Mouse (Mus musculus): ENCODE measurements at regions not wholly inside any gene's neighbourhood (a gene's known extent, or its start where the extent isn't known, plus 50 kb on each side); places are given as distances from the start of the nearest gene placed in this dataset.

DNA sequence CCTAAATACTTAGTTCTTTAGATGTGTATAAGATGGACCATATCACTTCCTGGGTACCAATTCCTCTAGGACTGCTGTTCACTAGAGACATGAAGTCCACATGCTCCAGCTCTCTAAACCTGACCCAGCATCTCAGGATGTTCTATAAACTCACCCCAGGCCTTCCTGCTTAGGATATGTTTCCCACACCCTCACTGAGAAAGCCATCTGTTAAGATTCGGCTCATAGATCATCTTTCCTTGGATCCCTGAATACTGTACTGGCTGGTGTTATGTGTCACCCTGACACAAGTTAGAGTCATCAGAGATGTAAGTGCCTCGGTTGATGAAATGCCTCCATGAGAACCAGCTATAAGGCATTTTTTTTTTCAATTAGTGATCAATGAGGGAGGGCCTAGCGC lies 199.9 kb downstream of the Gm5426 start:
- H3K36me3 ChIP-seq: no peaks in the 10 kb centered on the region
- H3K27me3 ChIP-seq: no peaks in the 10 kb centered on the region
- 90% methylated on average over 3 of the region's 3 CpGs for WGBS
- H3K4me2 ChIP-seq: no peak overlapping the region
- H3K9me3 ChIP-seq: no peaks in the 10 kb centered on the region
- no peak overlapping the region for H3K4me3 ChIP-seq
- H3K9ac ChIP-seq: no peak overlapping the region
- H3K4me1 ChIP-seq (replicated peaks): no peaks in the 10 kb centered on the region
- no peak for ATAC-seq (ENCODE audit: low FRiP score, low read depth)
- no peak overlapping the region for H3K27ac ChIP-seq (replicated peaks)

DNA sequence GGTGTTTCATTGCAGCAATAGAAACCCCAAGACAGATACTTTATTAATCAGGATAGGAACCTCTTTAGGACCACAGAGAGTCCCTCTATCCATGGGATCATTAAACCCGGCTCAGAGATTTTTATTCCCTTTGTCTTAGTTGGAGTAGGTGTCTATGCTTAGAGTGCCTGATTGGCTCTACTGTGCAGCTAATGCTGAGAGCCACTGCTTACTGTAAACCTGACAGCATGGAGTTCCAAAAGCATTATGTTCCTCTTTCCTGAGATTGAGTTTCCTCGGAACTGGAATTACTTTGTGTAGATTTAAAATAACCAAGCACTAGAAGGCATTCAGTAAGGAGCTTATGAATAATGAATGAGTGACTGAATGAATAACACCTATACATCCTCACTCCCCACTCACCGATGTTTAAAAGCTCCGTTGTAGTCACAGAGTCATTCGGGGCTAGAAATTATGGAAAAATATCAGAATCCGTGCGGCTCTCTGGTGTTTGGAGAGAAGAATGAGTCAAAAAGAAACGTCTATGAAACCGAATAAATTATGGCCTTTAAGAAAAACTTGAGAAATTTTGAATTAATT lies 200.8 kb downstream of the Gm5426 start:
- no peak overlapping the region for H3K4me2 ChIP-seq
- no peak overlapping the region for H3K27ac ChIP-seq (replicated peaks)
- ATAC-seq (ENCODE audit: low FRiP score, low read depth): no peak
- H3K4me3 ChIP-seq: no peak overlapping the region
- H3K36me3 ChIP-seq: no peaks in the 10 kb centered on the region
- no peaks in the 10 kb centered on the region for H3K27me3 ChIP-seq
- no peaks in the 10 kb centered on the region for H3K9me3 ChIP-seq
- 52% methylated on average over 9 of the region's 9 CpGs for WGBS
- no peaks in the 10 kb centered on the region for H3K4me1 ChIP-seq (replicated peaks)
- no peak overlapping the region for H3K9ac ChIP-seq

DNA sequence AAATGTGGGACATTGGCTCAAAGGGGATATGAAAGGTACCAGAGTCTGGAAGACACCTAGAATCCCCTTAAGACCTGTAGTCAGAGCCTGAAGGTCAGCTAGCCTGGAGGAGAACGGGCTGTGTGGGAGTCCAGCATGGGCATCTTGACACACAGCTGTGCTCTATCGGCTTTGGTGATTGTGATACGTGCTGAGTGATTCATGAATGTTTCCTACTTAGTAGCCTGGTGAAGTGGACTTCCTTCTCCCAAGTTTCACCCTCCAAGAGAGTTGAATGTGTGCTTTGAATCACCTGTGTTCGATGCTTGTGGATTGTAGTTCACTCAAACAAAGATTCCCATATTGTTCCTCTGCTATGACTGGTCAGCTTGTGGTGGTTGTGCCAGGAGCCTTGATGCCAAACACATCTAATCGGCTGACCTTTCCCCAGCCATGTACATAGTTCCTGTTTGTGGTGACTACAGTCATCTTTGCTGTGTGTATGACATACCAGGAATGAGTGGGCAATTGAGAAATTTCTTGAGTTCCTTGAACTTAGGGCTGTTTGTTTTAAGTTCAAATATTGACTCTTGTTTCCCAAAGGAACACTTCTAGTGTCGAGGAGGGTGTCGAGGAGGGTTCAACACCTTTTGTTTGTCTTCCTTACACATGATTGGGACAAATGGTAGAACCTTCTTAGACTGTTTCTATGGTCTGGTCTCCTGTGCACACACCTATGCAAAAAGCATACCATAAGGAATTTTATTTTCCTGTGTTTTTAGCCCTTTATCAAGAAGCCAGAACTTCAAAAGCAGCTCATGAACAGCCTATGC lies 201.6 kb downstream of the Gm5426 start:
- Histone ChIP-seq H3K4me2 (no peak overlapping the region), H3K9ac (no peak overlapping the region), H3K36me3 (no peaks in the 10 kb centered on the region), H3K4me3 (no peak overlapping the region), H3K27ac (replicated peaks) (no peak overlapping the region), H3K9me3 (no peaks in the 10 kb centered on the region), H3K4me1 (replicated peaks) (no peaks in the 10 kb centered on the region), H3K27me3 (no peaks in the 10 kb centered on the region)
- no peak for ATAC-seq (ENCODE audit: low FRiP score, low read depth)
- 89% methylated on average over 7 of the region's 7 CpGs for WGBS

DNA sequence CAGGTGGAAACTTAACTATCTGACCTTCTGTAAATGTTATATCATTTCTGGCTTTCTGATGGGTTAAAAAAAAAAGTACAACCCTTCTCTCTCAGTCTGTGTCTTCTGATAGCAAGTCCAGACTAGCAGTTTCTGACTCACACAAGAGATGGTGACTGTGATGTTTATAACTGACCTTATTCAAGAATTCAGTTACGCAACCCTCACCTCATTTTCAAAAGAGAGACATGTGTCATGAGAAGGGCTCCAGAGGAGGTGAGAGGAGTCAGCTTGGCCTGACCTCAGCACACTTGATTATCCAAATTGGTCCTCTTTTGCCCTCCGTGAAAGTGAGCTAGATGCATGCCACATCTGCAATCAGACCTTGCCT lies 202.2 kb downstream of the Gm5426 start:
- no peak for ATAC-seq (ENCODE audit: low FRiP score, low read depth)
- H3K4me3 ChIP-seq: no peak overlapping the region
- H3K27ac ChIP-seq (replicated peaks): no peak overlapping the region
- WGBS: 86% methylated on average over 2 of the region's 2 CpGs
- H3K4me2 ChIP-seq: no peak overlapping the region
- no peak overlapping the region for H3K9ac ChIP-seq
- H3K27me3 ChIP-seq: no peaks in the 10 kb centered on the region
- no peaks in the 10 kb centered on the region for H3K9me3 ChIP-seq
- no peaks in the 10 kb centered on the region for H3K4me1 ChIP-seq (replicated peaks)
- H3K36me3 ChIP-seq: no peaks in the 10 kb centered on the region

DNA sequence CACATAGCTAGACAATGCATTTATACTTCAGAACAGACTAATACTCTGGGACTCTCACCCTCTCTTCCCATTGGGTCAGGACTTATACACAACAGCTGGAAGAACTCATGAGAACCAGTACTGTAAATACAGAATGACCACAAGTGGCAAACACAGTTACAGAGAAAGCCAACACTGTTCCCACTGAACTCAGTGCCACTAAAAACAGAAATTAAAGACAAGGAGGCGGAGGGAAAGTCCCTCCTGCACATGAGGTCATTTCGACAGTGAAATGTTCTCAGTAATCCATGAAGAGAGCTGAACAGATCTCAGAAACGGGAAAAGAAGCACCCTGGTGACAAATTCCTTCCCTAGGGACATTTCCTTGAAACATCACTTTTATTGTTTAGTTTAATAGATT lies 206.1 kb downstream of the Gm5426 start:
- no peaks in the 10 kb centered on the region for H3K27me3 ChIP-seq
- H3K4me1 ChIP-seq (replicated peaks): no peaks in the 10 kb centered on the region
- no peaks in the 10 kb centered on the region for H3K9me3 ChIP-seq
- 79% methylated on average over 3 of the region's 3 CpGs for WGBS
- H3K9ac ChIP-seq: no peak overlapping the region
- no peak overlapping the region for H3K4me3 ChIP-seq
- H3K36me3 ChIP-seq: no peaks in the 10 kb centered on the region
- no peak overlapping the region for H3K27ac ChIP-seq (replicated peaks)
- H3K4me2 ChIP-seq: no peak overlapping the region
- ATAC-seq (ENCODE audit: low FRiP score, low read depth): no peak

DNA sequence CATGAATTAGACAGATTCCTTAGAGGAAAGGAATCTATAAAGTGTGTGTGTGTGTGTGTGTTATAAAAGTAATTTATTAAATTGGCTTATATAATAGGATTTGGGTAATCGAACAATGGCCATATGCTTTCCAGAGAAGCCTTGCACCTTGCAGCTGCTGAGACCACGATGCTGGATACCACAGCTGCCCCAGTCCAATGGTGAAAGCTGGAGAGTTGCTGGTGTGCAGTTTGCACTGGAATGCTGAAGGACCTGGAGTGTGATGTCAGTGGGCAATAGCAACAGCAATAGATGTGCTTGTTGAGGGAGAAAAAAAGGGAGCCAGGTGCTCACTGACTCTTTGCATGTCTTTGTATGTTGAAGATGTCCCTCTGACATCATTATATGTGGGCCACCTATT lies 207.3 kb downstream of the Gm5426 start:
- Histone ChIP-seq H3K4me3 (no peak overlapping the region), H3K4me2 (no peak overlapping the region), H3K4me1 (replicated peaks) (no peaks in the 10 kb centered on the region), H3K9ac (no peak overlapping the region), H3K27ac (replicated peaks) (no peak overlapping the region), H3K9me3 (no peaks in the 10 kb centered on the region), H3K27me3 (no peaks in the 10 kb centered on the region), H3K36me3 (no peaks in the 10 kb centered on the region)
- 85% methylated on average over 2 of the region's 2 CpGs for WGBS
- ATAC-seq (ENCODE audit: low FRiP score, low read depth): no peak

DNA sequence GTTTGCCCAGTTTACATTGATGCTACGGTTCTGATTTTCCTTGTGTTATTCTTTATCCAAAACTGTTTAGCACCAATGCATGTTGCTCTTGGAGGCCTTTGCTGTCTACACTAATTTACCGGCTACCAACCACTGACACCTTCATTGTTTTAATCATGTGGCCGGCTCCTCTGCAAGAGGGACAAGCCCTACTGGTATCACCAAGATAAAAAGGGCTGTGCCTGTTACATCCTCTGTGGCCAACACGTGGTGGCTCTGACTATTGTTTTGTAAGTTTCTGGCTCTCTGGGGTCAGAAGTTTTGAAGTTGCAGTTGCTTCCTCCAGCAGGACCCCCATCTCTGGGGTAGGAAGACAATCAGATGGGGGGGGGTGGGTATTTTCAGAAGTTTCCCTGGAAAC lies 214.3 kb downstream of the Gm5426 start:
- no peaks in the 10 kb centered on the region for H3K4me1 ChIP-seq (replicated peaks)
- no peak overlapping the region for H3K4me2 ChIP-seq
- H3K4me3 ChIP-seq: no peak overlapping the region
- no peak for ATAC-seq (ENCODE audit: low FRiP score, low read depth)
- 68% methylated on average over 4 of the region's 4 CpGs for WGBS
- H3K36me3 ChIP-seq: no peaks in the 10 kb centered on the region
- no peaks in the 10 kb centered on the region for H3K9me3 ChIP-seq
- no peaks in the 10 kb centered on the region for H3K27me3 ChIP-seq
- no peak overlapping the region for H3K9ac ChIP-seq
- H3K27ac ChIP-seq (replicated peaks): no peak overlapping the region

DNA sequence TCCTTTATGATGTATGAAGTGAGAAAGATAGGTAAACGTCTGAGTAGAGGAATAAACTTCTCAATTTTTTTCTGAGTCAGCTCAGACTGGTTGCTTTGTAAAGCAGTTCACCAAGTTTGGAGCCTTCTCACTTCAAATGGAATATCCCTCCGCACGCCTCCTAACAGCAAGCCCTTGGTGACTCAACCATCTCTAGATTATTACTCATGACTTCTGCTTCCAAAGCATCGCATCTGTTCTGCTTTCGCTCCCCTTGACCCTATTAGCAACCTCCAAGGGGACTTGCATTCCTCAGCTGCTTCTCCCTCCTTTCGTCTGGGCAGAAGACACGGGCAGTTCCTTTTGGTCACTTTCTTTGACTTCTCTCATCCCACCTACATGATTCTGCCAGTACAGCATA lies 214.9 kb downstream of the Gm5426 start:
- no peaks in the 10 kb centered on the region for H3K27me3 ChIP-seq
- H3K9ac ChIP-seq: no peak overlapping the region
- H3K4me1 ChIP-seq (replicated peaks): no peaks in the 10 kb centered on the region
- no peak overlapping the region for H3K27ac ChIP-seq (replicated peaks)
- 82% methylated on average over 7 of the region's 7 CpGs for WGBS
- H3K36me3 ChIP-seq: no peaks in the 10 kb centered on the region
- ATAC-seq (ENCODE audit: low FRiP score, low read depth): no peak
- no peak overlapping the region for H3K4me2 ChIP-seq
- no peaks in the 10 kb centered on the region for H3K9me3 ChIP-seq
- no peak overlapping the region for H3K4me3 ChIP-seq

DNA sequence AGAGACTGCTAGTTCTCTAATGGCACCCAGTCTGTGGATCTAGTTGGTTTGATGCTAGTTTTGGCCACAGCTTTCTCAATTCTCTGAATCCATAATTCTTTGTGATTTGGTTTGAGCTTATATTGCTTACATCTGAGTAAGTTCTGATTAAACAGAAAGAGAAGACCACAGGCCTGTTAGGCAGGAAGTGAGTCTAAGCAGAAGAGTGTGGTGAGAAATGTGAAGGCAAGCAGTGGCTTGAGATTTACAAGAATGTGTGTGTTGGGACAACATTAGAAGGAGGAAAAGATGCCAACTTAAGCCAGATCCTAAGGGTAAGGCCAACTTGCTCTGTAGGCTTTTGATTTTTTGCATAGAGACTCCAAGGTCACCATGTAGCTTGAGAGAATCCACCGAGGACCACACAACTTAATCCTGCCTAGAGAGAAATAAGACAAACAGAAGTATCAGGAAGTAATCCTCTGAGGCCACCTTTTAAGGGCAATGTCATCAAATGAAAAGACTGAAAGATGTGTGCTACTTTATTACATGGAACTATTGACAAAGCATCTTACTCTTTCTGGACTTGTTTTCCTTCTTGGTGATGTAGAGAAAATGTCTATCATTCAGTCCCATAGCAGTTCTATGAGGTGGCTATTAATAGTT lies 220.7 kb downstream of the Gm5426 start:
- H3K9ac ChIP-seq: no peak overlapping the region
- 88% methylated on average over 1 of the region's 1 CpGs for WGBS
- H3K4me2 ChIP-seq: no peak overlapping the region
- ATAC-seq (ENCODE audit: low FRiP score, low read depth): no peak
- no peak overlapping the region for H3K27ac ChIP-seq (replicated peaks)
- no peak overlapping the region for H3K4me3 ChIP-seq
- no peaks in the 10 kb centered on the region for H3K27me3 ChIP-seq
- no peaks in the 10 kb centered on the region; the same call in 1 of the 2 replicates for H3K4me1 ChIP-seq (replicated peaks)
- no peaks in the 10 kb centered on the region for H3K36me3 ChIP-seq
- no peaks in the 10 kb centered on the region for H3K9me3 ChIP-seq

DNA sequence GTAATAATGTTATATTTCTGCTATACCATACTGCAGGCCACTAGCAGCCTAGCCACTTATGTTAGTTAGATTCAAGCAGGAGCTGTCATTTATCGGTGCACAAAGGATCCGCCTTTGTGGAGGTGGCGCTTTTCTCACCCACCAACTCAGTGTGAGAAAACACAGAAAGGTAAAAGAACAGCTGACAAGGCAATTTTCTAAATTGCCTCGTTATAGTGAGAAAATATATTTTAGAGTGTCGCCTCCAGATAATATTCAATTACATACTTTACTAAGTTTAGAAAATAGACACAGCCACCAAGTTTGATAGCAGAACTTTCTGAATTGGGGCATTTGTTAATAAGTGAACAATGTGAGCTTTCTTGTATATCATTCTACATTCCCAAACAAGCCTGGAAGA lies 221.2 kb downstream of the Gm5426 start:
- Histone ChIP-seq H3K27ac (replicated peaks) (no peak overlapping the region), H3K9ac (no peak overlapping the region), H3K36me3 (no peaks in the 10 kb centered on the region), H3K4me1 (replicated peaks) (no peaks in the 10 kb centered on the region; the same call in 1 of the 2 replicates), H3K4me3 (no peak overlapping the region), H3K27me3 (no peaks in the 10 kb centered on the region), H3K4me2 (no peak overlapping the region), H3K9me3 (no peaks in the 10 kb centered on the region)
- no peak for ATAC-seq (ENCODE audit: low FRiP score, low read depth)
- 85% methylated on average over 5 of the region's 5 CpGs for WGBS

DNA sequence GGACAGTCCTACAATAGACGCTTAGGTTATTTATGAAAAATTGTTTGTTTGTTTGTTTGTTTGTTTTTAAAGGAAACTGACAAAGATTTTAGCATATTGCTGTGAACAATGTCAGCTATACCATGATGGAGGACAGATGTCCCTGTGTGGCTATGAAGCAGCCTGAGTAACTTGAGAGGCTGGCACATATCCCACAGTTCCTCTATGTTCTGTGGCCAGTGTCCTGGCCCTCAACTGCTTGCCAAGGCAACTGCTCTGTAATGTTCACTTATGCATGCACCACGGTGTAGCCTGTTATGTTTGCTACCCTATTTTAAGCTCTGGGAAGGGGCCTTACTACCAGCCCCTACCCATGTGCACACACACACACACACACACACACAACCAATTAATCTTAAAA lies 222.6 kb downstream of the Gm5426 start:
- Histone ChIP-seq H3K9ac (no peak overlapping the region), H3K36me3 (no peaks in the 10 kb centered on the region), H3K27me3 (no peaks in the 10 kb centered on the region), H3K4me3 (no peak overlapping the region), H3K4me2 (no peak overlapping the region), H3K9me3 (no peaks in the 10 kb centered on the region), H3K27ac (replicated peaks) (no peak overlapping the region), H3K4me1 (replicated peaks) (no peaks in the 10 kb centered on the region; the same call in 1 of the 2 replicates)
- WGBS: 68% methylated on average over 2 of the region's 2 CpGs
- no peak for ATAC-seq (ENCODE audit: low FRiP score, low read depth)

DNA sequence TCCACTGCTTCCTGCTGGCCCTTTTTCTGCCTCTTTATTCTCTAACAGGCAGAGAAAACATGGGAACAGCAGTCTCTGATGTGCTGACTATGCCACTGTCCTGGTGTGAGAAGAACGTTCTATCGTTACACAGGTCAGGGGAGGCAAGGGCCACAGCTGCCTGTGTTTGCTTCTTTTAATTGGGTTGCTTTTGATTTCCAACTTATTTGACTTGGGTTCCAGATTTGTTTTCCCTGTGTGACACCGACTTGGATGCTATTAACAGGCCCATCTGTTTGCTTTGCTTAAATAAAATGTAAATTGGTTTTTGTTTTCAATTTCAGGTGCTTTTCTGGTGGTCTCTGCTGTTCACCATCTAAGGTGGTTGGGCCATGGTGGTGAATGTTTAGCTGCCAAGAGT lies 225.8 kb downstream of the Gm5426 start:
- ATAC-seq (ENCODE audit: low FRiP score, low read depth): no peak
- no peak overlapping the region for H3K27ac ChIP-seq (replicated peaks)
- no peaks in the 10 kb centered on the region for H3K27me3 ChIP-seq
- no peaks in the 10 kb centered on the region for H3K36me3 ChIP-seq
- H3K4me3 ChIP-seq: no peak overlapping the region
- no peaks in the 10 kb centered on the region; the same call in 1 of the 2 replicates for H3K4me1 ChIP-seq (replicated peaks)
- H3K4me2 ChIP-seq: no peak overlapping the region
- 44% methylated on average over 3 of the region's 3 CpGs for WGBS
- H3K9ac ChIP-seq: no peak overlapping the region
- H3K9me3 ChIP-seq: no peaks in the 10 kb centered on the region

Data from hindbrain, embryonic 15.5 days (tissue).